Mouse (Mus musculus) liver, embryonic 11.5 days (tissue): Measurements from ENCODE around the gene Gm49661. TPM values are rescaled to one million over a fixed set of nuclear protein-coding genes. Genes with fewer than 3 reads are reported as not detected.

Experiments used
- ATAC-seq: fragments of 200-750 bp; cut with Nextera tagmentation; replicated peaks from 2 replicates; pipeline ENCODE4 v1.8.0; 2017; ENCODE audit warnings: moderate number of reproducible peaks, mild to moderate bottlenecking, moderate TSS enrichment, moderate library complexity; ENCODE audit not compliant: low FRiP score
- DNase-seq: peaks from one replicate; pipeline ENCODE4 v3.0.0-alpha.2; 2017; ENCODE audit warnings: low spot score
- H3K27ac ChIP-seq: fragments of 300-500 bp; sonication (generic); 2 replicates; pipeline ENCODE4 v1.5.1; 2014; ENCODE audit warnings: mild to moderate bottlenecking, low read depth, low read length, control low read depth
- H3K27me3 ChIP-seq: fragments of 300-500 bp; sonication (generic); replicated peaks from 2 replicates; pipeline ENCODE4 v1.6.1; 2014; ENCODE audit warnings: low read length, mixed read lengths; ENCODE audit not compliant: control insufficient read depth, insufficient read depth
- H3K36me3 ChIP-seq: fragments of 300-500 bp; sonication (generic); 2 replicates; pipeline ENCODE4 v1.6.1; 2014; ENCODE audit warnings: mild to moderate bottlenecking, low read length, moderate library complexity, mixed read lengths; ENCODE audit not compliant: control insufficient read depth, insufficient read depth
- H3K4me1 ChIP-seq: fragments of 300-500 bp; sonication (generic); replicated peaks from 2 replicates; pipeline ENCODE4 v1.6.1; 2014; ENCODE audit warnings: low read length, mixed read lengths; ENCODE audit not compliant: control insufficient read depth, insufficient read depth
- H3K4me2 ChIP-seq: fragments of 300-500 bp; sonication (generic); 2 replicates; pipeline ENCODE4 v1.6.1; 2014; ENCODE audit warnings: mild to moderate bottlenecking, control low read depth, moderate library complexity
- H3K4me3 ChIP-seq: fragments of 300-500 bp; sonication (generic); 2 replicates; pipeline ENCODE4 v1.5.1; 2014; ENCODE audit warnings: low read depth, low read length, control low read depth
- H3K9ac ChIP-seq: fragments of 300-500 bp; sonication (generic); 2 replicates; pipeline ENCODE4 v1.6.1; 2014; ENCODE audit warnings: low read depth, low read length, control low read depth
- H3K9me3 ChIP-seq: fragments of 300-500 bp; sonication (generic); 2 replicates; pipeline ENCODE4 v1.6.1; 2016; ENCODE audit warnings: low read length, inconsistent platforms, mixed read lengths; ENCODE audit not compliant: control insufficient read depth
- WGBS: fragments of 180-500 bp; shearing (Covaris S2); extraction: QIAGEN DNeasy Blood & Tissue Kit; methylation state at CpG from one replicate; pipeline ENCODE4 v1.1.7; 2014; 5-methylcytosine and 5-hydroxymethylcytosine counted together
- polyA plus RNA-seq: library from polyadenylated mRNA; unstranded; fragments of >200 nt; fragmentation: Nextera tagmentation; extraction: Ambion mirVana; gene quantifications from 2 replicates; pipeline ENCODE4 v1.2.1, GENCODE M21; 2014

The Gm49661 gene
- polyA plus RNA-seq, 1 experiment from 2014 or later, result not detected

GRCm38 (mm10) chr8:84933767-84934559 is 35.3 kb downstream of the Gm49661 start:
- no peak overlapping the region for H3K4me3 ChIP-seq
- no peak for ATAC-seq
- no peaks in the 10 kb centered on the region for H3K9me3 ChIP-seq
- H3K27ac ChIP-seq, result no peak overlapping the region
- DNase-seq, result no peak
- 76% methylated on average over 16 of the region's 16 CpGs for WGBS
- H3K9ac ChIP-seq, result no peak overlapping the region
- H3K4me1 ChIP-seq, result peaks cover 18% of the 10 kb centered on the region
- H3K36me3 ChIP-seq, result no peaks in the 10 kb centered on the region
- H3K4me2 ChIP-seq, result no peak overlapping the region
- peaks cover 82% of the 10 kb centered on the region for H3K27me3 ChIP-seq

- Histone ChIP-seq H3K9me3 (no peaks in the 10 kb centered on the region), H3K4me3 (no peak overlapping the region), H3K4me2 (no peak overlapping the region), H3K27ac (no peak overlapping the region), H3K36me3 (no peaks in the 10 kb centered on the region), H3K4me1 (peaks cover 15% of the 10 kb centered on the region), H3K27me3 (peaks cover 67% of the 10 kb centered on the region), H3K9ac (no peak overlapping the region)
- ATAC-seq, result no peak
- 85% methylated on average over 13 of the region's 13 CpGs for WGBS
- no peak for DNase-seq
Measured at GRCm38 (mm10) chr8:84930582-84930981, 38.7 kb downstream of the Gm49661 start.

GRCm38 (mm10) chr8:84928456-84929306 is 40.6 kb downstream of the Gm49661 start:
- peak; percentile 65 for DNase-seq
- H3K9ac ChIP-seq, result no peak overlapping the region

GRCm38 (mm10) chr8:84927513-84927912 is 41.7 kb downstream of the Gm49661 start:
- Histone ChIP-seq H3K4me1 (peaks cover 6% of the 10 kb centered on the region), H3K27ac (no peak overlapping the region), H3K9ac (no peak overlapping the region), H3K36me3 (no peaks in the 10 kb centered on the region), H3K27me3 (peaks cover 56% of the 10 kb centered on the region), H3K4me2 (no peak overlapping the region), H3K9me3 (no peaks in the 10 kb centered on the region), H3K4me3 (no peak overlapping the region)
- ATAC-seq, result no peak
- no peak for DNase-seq
- WGBS, result 66% methylated on average over 1 of the region's 1 CpGs

More at GRCm38 (mm10) chr8:84928456-84929306, 40.6 kb downstream of the Gm49661 start:
- ATAC-seq, result peak; percentile 58; the same call in 1 of the 2 replicates
- Histone ChIP-seq H3K4me1 (peaks cover 6% of the 10 kb centered on the region), H3K36me3 (no peaks in the 10 kb centered on the region), H3K4me3 (peak overlapping the region; percentile 35), H3K4me2 (peak overlapping the region; percentile 59), H3K27me3 (peaks cover 57% of the 10 kb centered on the region), H3K27ac (no peak overlapping the region), H3K9me3 (no peaks in the 10 kb centered on the region)
- WGBS, result 5% methylated on average over 52 of the region's 52 CpGs

GRCm38 (mm10) chr8:84925557-84925956 is 43.7 kb downstream of the Gm49661 start:
- no peaks in the 10 kb centered on the region for H3K36me3 ChIP-seq

GRCm38 (mm10) chr8:84921596-84921995 is 47.6 kb downstream of the Gm49661 start:
- Histone ChIP-seq H3K36me3 (no peaks in the 10 kb centered on the region), H3K4me1 (0 out of 2 replicates have a peak, but pooled peaks cover 2% of the 10 kb centered on the region), H3K4me3 (no peak overlapping the region), H3K27me3 (peaks cover 32% of the 10 kb centered on the region), H3K9me3 (no peaks in the 10 kb centered on the region), H3K4me2 (no peak overlapping the region), H3K9ac (no peak overlapping the region), H3K27ac (no peak overlapping the region)
- no peak for DNase-seq
- 58% methylated on average over 2 of the region's 2 CpGs for WGBS
- no peak for ATAC-seq

More at GRCm38 (mm10) chr8:84925557-84925956, 43.7 kb downstream of the Gm49661 start:
- Histone ChIP-seq H3K4me1 (peaks cover 8% of the 10 kb centered on the region), H3K9me3 (no peaks in the 10 kb centered on the region), H3K27ac (no peak overlapping the region), H3K27me3 (peaks cover 39% of the 10 kb centered on the region), H3K9ac (no peak overlapping the region), H3K4me2 (no peak overlapping the region), H3K4me3 (no peak overlapping the region)
- ATAC-seq (no peak), DNase-seq (no peak)
- WGBS, result 58% methylated on average over 7 of the region's 7 CpGs

- no peak for ATAC-seq
- Histone ChIP-seq H3K9ac (no peak overlapping the region), H3K4me3 (no peak overlapping the region), H3K27ac (no peak overlapping the region), H3K27me3 (peaks cover 28% of the 10 kb centered on the region), H3K36me3 (no peaks in the 10 kb centered on the region), H3K9me3 (no peaks in the 10 kb centered on the region), H3K4me1 (peaks cover 2% of the 10 kb centered on the region; the same call in 1 of the 2 replicates), H3K4me2 (no peak overlapping the region)
- 83% methylated on average over 15 of the region's 15 CpGs for WGBS
- DNase-seq, result no peak
Measured at GRCm38 (mm10) chr8:84918646-84919045, 50.6 kb downstream of the Gm49661 start.

GRCm38 (mm10) chr8:84917781-84918180 is 51.5 kb downstream of the Gm49661 start:
- Histone ChIP-seq H3K9ac (no peak overlapping the region), H3K4me3 (no peak overlapping the region), H3K4me2 (no peak overlapping the region), H3K27ac (no peak overlapping the region), H3K9me3 (no peaks in the 10 kb centered on the region), H3K4me1 (peaks cover 4% of the 10 kb centered on the region), H3K27me3 (peaks cover 31% of the 10 kb centered on the region), H3K36me3 (no peaks in the 10 kb centered on the region)
- DNase-seq (no peak), ATAC-seq (no peak)
- WGBS, result 33% methylated on average over 20 of the region's 20 CpGs
